Mouse (Mus musculus): ENCODE measurements around the gene Cpn2.

Gene Cpn2

GRCm38 (mm10) chr16:30280676-30281297 is 13.5 kb upstream of the Cpn2 start:
- no peak for DNase-seq (ENCODE audit: extremely low read depth, insufficient read length, low spot score)

- no peak for DNase-seq (ENCODE audit: extremely low read depth, insufficient read length, low spot score)
Measured at GRCm38 (mm10) chr16:30278406-30278805, 11.1 kb upstream of the Cpn2 start.

GRCm38 (mm10) chr16:30275558-30276340 is 8.4 kb upstream of the Cpn2 start:
- no peak for DNase-seq (ENCODE audit: extremely low read depth, insufficient read length, low spot score)

GRCm38 (mm10) chr16:30273065-30273464 is 5.8 kb upstream of the Cpn2 start:
- DNase-seq (ENCODE audit: extremely low read depth, insufficient read length, low spot score), result no peak

GRCm38 (mm10) chr16:30271941-30272595 is 4.8 kb upstream of the Cpn2 start:
- no peak for DNase-seq (ENCODE audit: extremely low read depth, insufficient read length, low spot score)

- no peak for DNase-seq (ENCODE audit: extremely low read depth, insufficient read length, low spot score)
Measured at GRCm38 (mm10) chr16:30271223-30271761, 4.0 kb upstream of the Cpn2 start.

GRCm38 (mm10) chr16:30266561-30266960 is 738 bp downstream of the Cpn2 start:
- DNase-seq (ENCODE audit: extremely low read depth, insufficient read length, low spot score), result no peak

- no peak for DNase-seq (ENCODE audit: extremely low read depth, insufficient read length, low spot score)
Measured at GRCm38 (mm10) chr16:30265611-30266010, 1.7 kb downstream of the Cpn2 start.

- peak; percentile 47 for DNase-seq (ENCODE audit: extremely low read depth, insufficient read length, low spot score)
Measured at GRCm38 (mm10) chr16:30263156-30263555, 4.1 kb downstream of the Cpn2 start.

GRCm38 (mm10) chr16:30262664-30263063 is 4.6 kb downstream of the Cpn2 start:
- peak; percentile 42 for DNase-seq (ENCODE audit: extremely low read depth, insufficient read length, low spot score)

GRCm38 (mm10) chr16:30262157-30262556 is 5.1 kb downstream of the Cpn2 start:
- no peak for DNase-seq (ENCODE audit: extremely low read depth, insufficient read length, low spot score)

GRCm38 (mm10) chr16:30261341-30261740 is 6.0 kb downstream of the Cpn2 start:
- DNase-seq (ENCODE audit: extremely low read depth, insufficient read length, low spot score), result no peak

- DNase-seq (ENCODE audit: extremely low read depth, insufficient read length, low spot score), result no peak
Measured at GRCm38 (mm10) chr16:30260012-30260635, 7.2 kb downstream of the Cpn2 start.

GRCm38 (mm10) chr16:30259444-30259843 is 7.9 kb downstream of the Cpn2 start:
- DNase-seq (ENCODE audit: extremely low read depth, insufficient read length, low spot score), result no peak

GRCm38 (mm10) chr16:30258441-30258840 is 8.9 kb downstream of the Cpn2 start:
- DNase-seq (ENCODE audit: extremely low read depth, insufficient read length, low spot score), result no peak

- no peak for DNase-seq (ENCODE audit: extremely low read depth, insufficient read length, low spot score)
Measured at GRCm38 (mm10) chr16:30257718-30258117, 9.6 kb downstream of the Cpn2 start.

GRCm38 (mm10) chr16:30255061-30255460 is 12.2 kb downstream of the Cpn2 start:
- no peak for DNase-seq (ENCODE audit: extremely low read depth, insufficient read length, low spot score)

- no peak for DNase-seq (ENCODE audit: extremely low read depth, insufficient read length, low spot score)
Measured at GRCm38 (mm10) chr16:30253900-30254299, 13.4 kb downstream of the Cpn2 start.

GRCm38 (mm10) chr16:30253374-30253773 is 13.9 kb downstream of the Cpn2 start:
- no peak for DNase-seq (ENCODE audit: extremely low read depth, insufficient read length, low spot score)

- peak; percentile 79 for DNase-seq (ENCODE audit: extremely low read depth, insufficient read length, low spot score)
Measured at GRCm38 (mm10) chr16:30252003-30252418, 15.3 kb downstream of the Cpn2 start.

Measured in 3134 (cell line).